Mouse (Mus musculus): ENCODE results near the gene Chd5. TPM values are rescaled to one million over a fixed set of nuclear protein-coding genes. Genes with fewer than 3 reads are reported as not detected.

Gene Chd5
- total RNA-seq, 2 experiments from 2014 or later = 118 to 121 TPM

- DNase-seq (ENCODE audit: low spot score in 2 of 2) = no peak
- peak overlapping the region; percentile 29; the same call in 1 of the 2 replicates for H3K27ac ChIP-seq
- no peak for TF ChIP-seq CTCF (conservative IDR thresholded peaks at IDR 0.05)
- no peak overlapping the region for H3K4me3 ChIP-seq
Observed at GRCm38 (mm10) chr4:152398926-152399325, 60.5 kb downstream of the Chd5 start.

- TF ChIP-seq CTCF (conservative IDR thresholded peaks at IDR 0.05) = no peak
- Histone ChIP-seq H3K4me3 (no peak overlapping the region), H3K27ac (peak overlapping the region; percentile 91)
- peak; percentile 49 to 67 for DNase-seq (ENCODE audit: low spot score in 2 of 2)
Observed at GRCm38 (mm10) chr4:152405143-152405542, 66.7 kb downstream of the Chd5 start.

- no peak overlapping the region for H3K4me3 ChIP-seq
- DNase-seq (ENCODE audit: low spot score in 2 of 2) = no peak
- no peak for TF ChIP-seq CTCF (conservative IDR thresholded peaks at IDR 0.05)
- H3K27ac ChIP-seq = peak overlapping the region; percentile 91
Observed at GRCm38 (mm10) chr4:152405671-152406201, 67.3 kb downstream of the Chd5 start.

- Histone ChIP-seq H3K4me3 (no peak overlapping the region), H3K27ac (peak overlapping the region; percentile 91)
- DNase-seq (ENCODE audit: low spot score in 2 of 2) = no peak
- no peak for TF ChIP-seq CTCF (conservative IDR thresholded peaks at IDR 0.05)
Observed at GRCm38 (mm10) chr4:152406531-152406930, 68.1 kb downstream of the Chd5 start.

GRCm38 (mm10) chr4:152410961-152411360, 72.5 kb downstream of the Chd5 start:
- TF ChIP-seq CTCF (conservative IDR thresholded peaks at IDR 0.05) = no peak
- no peak for DNase-seq (ENCODE audit: low spot score in 2 of 2)
- Histone ChIP-seq H3K27ac (peak overlapping the region; percentile 74), H3K4me3 (no peak overlapping the region)

- DNase-seq (ENCODE audit: low spot score in 2 of 2) = no peak
- no peak overlapping the region for H3K4me3 ChIP-seq
- peak overlapping the region; percentile 74 for H3K27ac ChIP-seq
- TF ChIP-seq CTCF (conservative IDR thresholded peaks at IDR 0.05) = no peak
Observed at GRCm38 (mm10) chr4:152412524-152413080, 74.2 kb downstream of the Chd5 start.

GRCm38 (mm10) chr4:152418229-152419060, 80.0 kb downstream of the Chd5 start:
- DNase-seq (ENCODE audit: low spot score in 2 of 2) = no peak
- TF ChIP-seq CTCF (conservative IDR thresholded peaks at IDR 0.05) = no peak

GRCm38 (mm10) chr4:152423576-152423975, 85.1 kb downstream of the Chd5 start:
- TF ChIP-seq CTCF (conservative IDR thresholded peaks at IDR 0.05) = no peak
- Histone ChIP-seq H3K4me3 (no peak overlapping the region), H3K27ac (peak overlapping the region; percentile 61; the same call in 1 of the 2 replicates)
- no peak for DNase-seq (ENCODE audit: low spot score in 2 of 2)

More at GRCm38 (mm10) chr4:152418229-152419060, 80.0 kb downstream of the Chd5 start:
- no peak overlapping the region for H3K4me3 ChIP-seq
- H3K27ac ChIP-seq = peak overlapping the region; percentile 53

- Histone ChIP-seq H3K27ac (0 out of 2 replicates have a peak overlapping the region, but pooled peaks have one; percentile 61), H3K4me3 (no peak overlapping the region)
- DNase-seq (ENCODE audit: low spot score in 2 of 2) = no peak
- TF ChIP-seq CTCF (conservative IDR thresholded peaks at IDR 0.05) = no peak
Observed at GRCm38 (mm10) chr4:152424341-152424740, 85.9 kb downstream of the Chd5 start.

GRCm38 (mm10) chr4:152424922-152425321, 86.5 kb downstream of the Chd5 start:
- peak; percentile 79 for TF ChIP-seq CTCF (conservative IDR thresholded peaks at IDR 0.05)
- Histone ChIP-seq H3K27ac (no peak overlapping the region), H3K4me3 (no peak overlapping the region)
- DNase-seq (ENCODE audit: low spot score in 2 of 2) = no peak

GRCm38 (mm10) chr4:152428259-152428658, 89.8 kb downstream of the Chd5 start:
- TF ChIP-seq CTCF (conservative IDR thresholded peaks at IDR 0.05) = peak; percentile 45
- no peak overlapping the region for H3K4me3 ChIP-seq
- peak overlapping the region; percentile 78 for H3K27ac ChIP-seq
- no peak for DNase-seq (ENCODE audit: low spot score in 2 of 2)

GRCm38 (mm10) chr4:152432308-152432707, 93.9 kb downstream of the Chd5 start:
- H3K4me3 ChIP-seq = no peak overlapping the region
- H3K27ac ChIP-seq = peak overlapping the region; percentile 36; the same call in 1 of the 2 replicates
- DNase-seq (ENCODE audit: low spot score in 2 of 2) = peak; percentile 48 to 78
- peak; percentile 100 for TF ChIP-seq CTCF (conservative IDR thresholded peaks at IDR 0.05)

GRCm38 (mm10) chr4:152434836-152435235, 96.4 kb downstream of the Chd5 start:
- peak; percentile 91 to 96 for DNase-seq (ENCODE audit: low spot score in 2 of 2)
- Histone ChIP-seq H3K4me3 (peak overlapping the region; percentile 44), H3K27ac (peak overlapping the region; percentile 70)
- peak; percentile 72 for TF ChIP-seq CTCF (conservative IDR thresholded peaks at IDR 0.05)
